Mouse (Mus musculus): Measurements from ENCODE around the gene Plxnc1. TPM values are rescaled to one million over a fixed set of nuclear protein-coding genes. Genes with fewer than 3 reads are reported as not detected.

The Plxnc1 gene
- total RNA-seq, 1 experiment = 1.1 TPM

GRCm38 (mm10) chr10:94924450-94924849 is 20.2 kb downstream of the Plxnc1 start:
- in situ Hi-C loops (cut with MboI; ENCODE audit: low sequenced_read_pairs in 2 of 2, unreplicated experiment in 2 of 2) = no loop called here
- DNase-seq (ENCODE audit: low read depth, low spot score) = no peak
- Histone ChIP-seq H3K4me3 (ENCODE audit: insufficient read depth in 1 of 2, low read depth in 1 of 2, low read length in 2 of 2, poor library complexity in 1 of 2, severe bottlenecking in 1 of 2) (no peak overlapping the region), H3K27ac (ENCODE audit: insufficient read depth, low read depth, low read length, poor library complexity, severe bottlenecking) (no peak overlapping the region), H3K4me1 (ENCODE audit: control insufficient read depth in 2 of 2, insufficient read depth in 2 of 2, low read length in 2 of 2, poor library complexity in 1 of 2) (no peaks in the 10 kb centered on the region), H3K36me3 (ENCODE audit: control insufficient read depth, insufficient read depth, low read length, poor library complexity, severe bottlenecking) (no peaks in the 10 kb centered on the region), H3K9me3 (ENCODE audit: control insufficient read depth, insufficient read depth, low read depth, low read length) (no peaks in the 10 kb centered on the region), H3K9ac (ENCODE audit: insufficient read depth, low read depth, low read length, poor library complexity, severe bottlenecking) (no peak overlapping the region)
- no peak for TF ChIP-seq HCFC1 (IDR thresholded peaks at IDR 0.05; ENCODE audit: borderline replicate concordance, insufficient read depth, low read length)
- no peak for TF ChIP-seq ZC3H11A (IDR thresholded peaks at IDR 0.05; ENCODE audit: borderline replicate concordance, low read depth, low read length)
- TF ChIP-seq CHD2 (IDR thresholded peaks at IDR 0.05; ENCODE audit: low read depth, low read length) = no peak
- no peak for TF ChIP-seq ZNF384 (IDR thresholded peaks at IDR 0.05; ENCODE audit: low read depth, low read length)
- no peak for TF ChIP-seq MAFK (IDR thresholded peaks at IDR 0.05; ENCODE audit: insufficient read depth, low read depth, low read length)

GRCm38 (mm10) chr10:94923337-94923762 is 21.3 kb downstream of the Plxnc1 start:
- in situ Hi-C loops (cut with MboI; ENCODE audit: low sequenced_read_pairs in 2 of 2, unreplicated experiment in 2 of 2) = no loop called here
- Histone ChIP-seq H3K36me3 (ENCODE audit: control insufficient read depth, insufficient read depth, low read length, poor library complexity, severe bottlenecking) (no peaks in the 10 kb centered on the region), H3K4me1 (ENCODE audit: control insufficient read depth in 2 of 2, insufficient read depth in 2 of 2, low read length in 2 of 2, poor library complexity in 1 of 2) (no peaks in the 10 kb centered on the region), H3K4me3 (ENCODE audit: insufficient read depth in 1 of 2, low read depth in 1 of 2, low read length in 2 of 2, poor library complexity in 1 of 2, severe bottlenecking in 1 of 2) (no peak overlapping the region), H3K9me3 (ENCODE audit: control insufficient read depth, insufficient read depth, low read depth, low read length) (no peaks in the 10 kb centered on the region), H3K9ac (ENCODE audit: insufficient read depth, low read depth, low read length, poor library complexity, severe bottlenecking) (no peak overlapping the region), H3K27ac (ENCODE audit: insufficient read depth, low read depth, low read length, poor library complexity, severe bottlenecking) (no peak overlapping the region)
- TF ChIP-seq ZNF384 (IDR thresholded peaks at IDR 0.05; ENCODE audit: low read depth, low read length) = no peak
- no peak for TF ChIP-seq MAFK (IDR thresholded peaks at IDR 0.05; ENCODE audit: insufficient read depth, low read depth, low read length)
- no peak for TF ChIP-seq CHD2 (IDR thresholded peaks at IDR 0.05; ENCODE audit: low read depth, low read length)
- TF ChIP-seq HCFC1 (IDR thresholded peaks at IDR 0.05; ENCODE audit: borderline replicate concordance, insufficient read depth, low read length) = no peak
- no peak for TF ChIP-seq ZC3H11A (IDR thresholded peaks at IDR 0.05; ENCODE audit: borderline replicate concordance, low read depth, low read length)
- DNase-seq (ENCODE audit: low read depth, low spot score) = no peak

- Histone ChIP-seq H3K36me3 (ENCODE audit: control insufficient read depth, insufficient read depth, low read length, poor library complexity, severe bottlenecking) (no peaks in the 10 kb centered on the region), H3K9ac (ENCODE audit: insufficient read depth, low read depth, low read length, poor library complexity, severe bottlenecking) (no peak overlapping the region), H3K27ac (ENCODE audit: insufficient read depth, low read depth, low read length, poor library complexity, severe bottlenecking) (no peak overlapping the region), H3K9me3 (ENCODE audit: control insufficient read depth, insufficient read depth, low read depth, low read length) (no peaks in the 10 kb centered on the region), H3K4me1 (ENCODE audit: control insufficient read depth in 2 of 2, insufficient read depth in 2 of 2, low read length in 2 of 2, poor library complexity in 1 of 2) (no peaks in the 10 kb centered on the region), H3K4me3 (ENCODE audit: insufficient read depth in 1 of 2, low read depth in 1 of 2, low read length in 2 of 2, poor library complexity in 1 of 2, severe bottlenecking in 1 of 2) (no peak overlapping the region)
- DNase-seq (ENCODE audit: low read depth, low spot score) = no peak
- in situ Hi-C loops (cut with MboI; ENCODE audit: low sequenced_read_pairs in 2 of 2, unreplicated experiment in 2 of 2) = no loop called here
- no peak for TF ChIP-seq MAFK (IDR thresholded peaks at IDR 0.05; ENCODE audit: insufficient read depth, low read depth, low read length)
- no peak for TF ChIP-seq CHD2 (IDR thresholded peaks at IDR 0.05; ENCODE audit: low read depth, low read length)
- no peak for TF ChIP-seq ZC3H11A (IDR thresholded peaks at IDR 0.05; ENCODE audit: borderline replicate concordance, low read depth, low read length)
- no peak for TF ChIP-seq ZNF384 (IDR thresholded peaks at IDR 0.05; ENCODE audit: low read depth, low read length)
- no peak for TF ChIP-seq HCFC1 (IDR thresholded peaks at IDR 0.05; ENCODE audit: borderline replicate concordance, insufficient read depth, low read length)
Measured at GRCm38 (mm10) chr10:94922848-94923247, 21.8 kb downstream of the Plxnc1 start.

- no peaks in the 10 kb centered on the region for H3K36me3 ChIP-seq (ENCODE audit: control insufficient read depth, insufficient read depth, low read length, poor library complexity, severe bottlenecking)
- H3K4me3 ChIP-seq (ENCODE audit: insufficient read depth in 1 of 2, low read depth in 1 of 2, low read length in 2 of 2, poor library complexity in 1 of 2, severe bottlenecking in 1 of 2) = no peak overlapping the region
- H3K4me1 ChIP-seq (ENCODE audit: control insufficient read depth in 2 of 2, insufficient read depth in 2 of 2, low read length in 2 of 2, poor library complexity in 1 of 2) = no peaks in the 10 kb centered on the region
- H3K9ac ChIP-seq (ENCODE audit: insufficient read depth, low read depth, low read length, poor library complexity, severe bottlenecking) = no peak overlapping the region
- no peak for DNase-seq (ENCODE audit: low read depth, low spot score)
- H3K9me3 ChIP-seq (ENCODE audit: control insufficient read depth, insufficient read depth, low read depth, low read length) = no peaks in the 10 kb centered on the region
- in situ Hi-C loops (cut with MboI; ENCODE audit: low sequenced_read_pairs in 2 of 2, unreplicated experiment in 2 of 2) = no loop called here
- no peak overlapping the region for H3K27ac ChIP-seq (ENCODE audit: insufficient read depth, low read depth, low read length, poor library complexity, severe bottlenecking)
- TF ChIP-seq MAFK (IDR thresholded peaks at IDR 0.05; ENCODE audit: insufficient read depth, low read depth, low read length) (no peak), HCFC1 (IDR thresholded peaks at IDR 0.05; ENCODE audit: borderline replicate concordance, insufficient read depth, low read length) (no peak), CHD2 (IDR thresholded peaks at IDR 0.05; ENCODE audit: low read depth, low read length) (no peak)
Measured at GRCm38 (mm10) chr10:94921751-94922150, 22.9 kb downstream of the Plxnc1 start.

- in situ Hi-C loops (cut with MboI; ENCODE audit: low sequenced_read_pairs in 2 of 2, unreplicated experiment in 2 of 2) = no loop called here
- Histone ChIP-seq H3K36me3 (ENCODE audit: control insufficient read depth, insufficient read depth, low read length, poor library complexity, severe bottlenecking) (no peaks in the 10 kb centered on the region), H3K27ac (ENCODE audit: insufficient read depth, low read depth, low read length, poor library complexity, severe bottlenecking) (no peak overlapping the region), H3K9ac (ENCODE audit: insufficient read depth, low read depth, low read length, poor library complexity, severe bottlenecking) (no peak overlapping the region), H3K9me3 (ENCODE audit: control insufficient read depth, insufficient read depth, low read depth, low read length) (no peaks in the 10 kb centered on the region), H3K4me3 (ENCODE audit: insufficient read depth in 1 of 2, low read depth in 1 of 2, low read length in 2 of 2, poor library complexity in 1 of 2, severe bottlenecking in 1 of 2) (no peak overlapping the region), H3K4me1 (ENCODE audit: control insufficient read depth in 2 of 2, insufficient read depth in 2 of 2, low read length in 2 of 2, poor library complexity in 1 of 2) (no peaks in the 10 kb centered on the region)
- no peak for DNase-seq (ENCODE audit: low read depth, low spot score)
- TF ChIP-seq ZNF384 (IDR thresholded peaks at IDR 0.05; ENCODE audit: low read depth, low read length) (no peak), MAFK (IDR thresholded peaks at IDR 0.05; ENCODE audit: insufficient read depth, low read depth, low read length) (no peak), HCFC1 (IDR thresholded peaks at IDR 0.05; ENCODE audit: borderline replicate concordance, insufficient read depth, low read length) (no peak), ZC3H11A (IDR thresholded peaks at IDR 0.05; ENCODE audit: borderline replicate concordance, low read depth, low read length) (no peak), CHD2 (IDR thresholded peaks at IDR 0.05; ENCODE audit: low read depth, low read length) (no peak)
Measured at GRCm38 (mm10) chr10:94920526-94920925, 24.1 kb downstream of the Plxnc1 start.
